Mouse (Mus musculus) frontal cortex, adult (tissue): ENCODE results near the gene Igf1r.

ENCODE experiments used
- ATAC-seq: cut with Nextera tagmentation; 2 replicates; pipeline ENCODE4 v1.9.2; 2017; ENCODE audit warnings: mild to moderate bottlenecking, moderate library complexity, mixed read lengths; ENCODE audit not compliant: low TSS enrichment

The Igf1r gene

DNA sequence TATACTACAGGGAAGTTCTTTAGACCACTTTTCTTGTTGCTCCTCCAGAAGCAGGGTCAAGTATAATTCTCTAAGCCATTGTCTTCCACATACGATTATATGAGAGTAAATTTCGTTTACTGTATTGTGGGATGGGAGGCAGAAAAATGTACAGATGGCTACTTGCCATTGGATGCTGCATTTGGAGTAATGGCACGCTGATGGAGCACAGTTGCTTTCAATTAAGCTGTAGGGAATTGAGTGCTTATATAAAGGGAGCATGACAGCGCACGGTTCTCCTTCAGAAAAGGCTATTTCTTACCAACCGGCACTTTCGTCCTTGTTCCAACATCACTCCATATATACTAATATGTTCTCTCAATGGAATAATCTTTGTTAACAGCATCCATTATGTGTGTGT, 96.4 kb downstream of the Igf1r start:
- ATAC-seq = peak; percentile 17; the same call in 1 of the 2 replicates

DNA sequence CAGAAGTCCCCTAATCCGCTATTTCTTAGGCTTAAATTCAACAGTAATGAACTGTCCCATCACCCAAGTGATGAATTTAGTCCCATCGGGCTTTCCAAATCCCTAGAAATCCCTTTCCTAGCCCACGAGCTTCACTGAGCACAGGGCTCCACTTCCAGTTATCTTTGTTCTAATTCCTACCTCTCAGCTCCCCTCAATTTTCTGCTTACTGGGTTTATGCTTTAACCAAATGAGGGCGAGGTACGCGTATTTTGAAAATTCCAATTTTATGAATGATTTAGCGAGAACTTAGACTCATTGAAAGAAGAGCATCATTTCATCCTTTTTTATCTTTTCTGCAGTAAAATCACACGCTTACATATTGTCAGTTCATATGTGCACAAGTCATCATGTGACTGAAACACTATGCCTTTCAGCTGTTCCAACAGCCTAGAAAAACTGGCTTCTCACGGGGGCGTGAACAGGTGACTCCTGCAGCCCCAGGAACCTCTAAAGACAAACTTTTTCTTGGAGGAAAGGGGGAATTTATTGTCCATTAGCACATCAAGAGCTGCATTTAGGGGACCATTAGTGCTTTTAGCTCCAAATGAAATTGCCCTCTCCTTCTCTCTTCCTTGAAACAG, 100.5 kb downstream of the Igf1r start:
- no peak for ATAC-seq

DNA sequence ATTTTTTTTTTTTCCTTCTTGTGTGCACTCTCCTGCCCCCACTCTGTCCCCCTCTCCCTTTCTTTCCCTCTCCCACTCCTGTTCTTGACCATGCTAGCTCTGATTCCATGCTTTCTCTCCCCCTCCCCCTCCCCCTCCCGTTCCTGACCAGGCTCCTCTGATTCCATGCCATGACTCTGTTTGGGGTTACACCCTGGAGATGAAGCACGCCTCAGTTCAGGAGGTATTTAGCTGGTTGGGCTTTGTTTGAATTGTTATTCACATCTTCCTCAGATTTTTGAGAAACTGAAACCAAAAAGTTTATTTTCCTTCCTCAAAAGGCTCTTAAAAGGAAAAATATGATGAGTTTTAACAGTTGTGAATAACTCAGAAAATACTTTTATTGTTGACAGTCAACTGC, 101.9 kb downstream of the Igf1r start:
- ATAC-seq = no peak

DNA sequence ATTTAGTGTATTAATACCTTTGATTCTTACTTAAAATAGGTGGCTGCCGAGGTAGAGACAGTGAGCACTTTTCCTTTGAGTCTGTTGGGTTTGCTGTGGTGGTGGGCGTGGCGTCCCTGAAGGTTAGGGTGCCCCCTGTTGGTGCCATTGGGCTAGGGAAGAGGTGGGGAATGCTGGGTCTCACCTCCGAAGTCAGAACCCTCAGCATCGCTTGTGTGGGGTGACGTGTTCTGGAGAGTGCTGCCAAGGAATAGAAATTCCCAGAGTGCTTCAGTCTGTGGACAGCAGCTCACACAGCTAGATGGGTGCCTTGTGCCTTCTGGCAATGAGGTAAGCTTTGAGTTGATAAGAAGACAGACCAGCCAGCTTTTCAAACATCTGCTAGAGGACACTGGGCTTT, 102.3 kb downstream of the Igf1r start:
- 0 out of 2 replicates have a peak, but pooled peaks have one; percentile 6 for ATAC-seq

DNA sequence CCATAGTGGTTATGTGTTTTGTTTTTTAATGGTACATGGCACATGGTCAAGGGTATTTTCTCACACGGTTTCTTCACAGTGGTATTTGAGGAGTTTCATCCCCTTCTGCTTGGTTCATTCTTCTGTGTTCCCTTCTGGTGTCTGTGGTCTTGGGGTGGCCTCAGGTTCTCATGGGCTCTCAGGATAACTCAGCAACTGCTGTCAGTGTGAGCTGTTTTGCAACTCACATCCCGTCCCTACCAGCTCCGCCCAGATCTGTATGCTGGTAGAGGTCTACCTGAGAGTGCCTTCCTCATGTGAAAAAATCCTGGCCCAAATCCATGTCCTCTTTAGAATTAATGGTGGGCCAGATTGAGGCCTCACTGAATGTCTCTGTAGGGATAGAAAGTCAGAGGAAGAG, 104.4 kb downstream of the Igf1r start:
- ATAC-seq = no peak

DNA sequence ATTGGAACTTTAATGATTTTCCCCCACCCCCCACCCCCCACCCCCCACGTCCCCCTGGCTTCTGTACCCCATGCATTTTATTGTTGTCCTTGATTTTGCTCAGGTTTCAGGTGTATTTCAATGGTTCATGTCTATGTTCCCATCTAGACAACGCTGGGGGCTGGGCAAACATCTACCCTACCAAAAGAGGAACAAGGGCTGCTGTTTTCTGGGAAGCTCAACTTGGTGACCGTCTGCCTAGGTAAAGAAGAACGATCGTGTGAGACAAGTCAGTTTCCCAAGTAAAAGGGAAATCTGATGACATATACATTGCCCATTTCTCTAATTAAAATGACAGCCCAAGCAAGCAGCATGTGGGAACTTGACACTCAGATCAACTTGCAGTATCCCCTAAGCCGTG, 107.1 kb downstream of the Igf1r start:
- no peak for ATAC-seq

DNA sequence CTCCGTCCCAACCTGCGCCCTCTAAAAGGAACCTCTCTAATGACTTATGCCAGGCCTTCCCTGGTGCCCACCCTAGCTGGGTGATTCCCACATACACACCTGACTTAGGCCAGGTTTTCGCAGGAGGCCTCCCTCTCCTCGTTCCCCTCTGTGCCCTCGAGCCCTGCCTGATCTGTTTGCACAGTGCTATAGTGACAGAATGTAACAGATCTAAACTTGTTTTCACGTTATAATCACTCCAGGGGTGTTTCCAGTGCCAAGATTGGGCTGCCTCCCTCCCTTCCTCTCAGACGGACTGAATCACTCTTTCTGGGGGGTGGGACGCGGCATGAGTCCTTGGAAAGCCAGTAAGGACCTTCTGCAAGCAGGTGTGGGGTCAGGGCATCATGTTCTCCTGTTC, 108.8 kb downstream of the Igf1r start:
- ATAC-seq = no peak

DNA sequence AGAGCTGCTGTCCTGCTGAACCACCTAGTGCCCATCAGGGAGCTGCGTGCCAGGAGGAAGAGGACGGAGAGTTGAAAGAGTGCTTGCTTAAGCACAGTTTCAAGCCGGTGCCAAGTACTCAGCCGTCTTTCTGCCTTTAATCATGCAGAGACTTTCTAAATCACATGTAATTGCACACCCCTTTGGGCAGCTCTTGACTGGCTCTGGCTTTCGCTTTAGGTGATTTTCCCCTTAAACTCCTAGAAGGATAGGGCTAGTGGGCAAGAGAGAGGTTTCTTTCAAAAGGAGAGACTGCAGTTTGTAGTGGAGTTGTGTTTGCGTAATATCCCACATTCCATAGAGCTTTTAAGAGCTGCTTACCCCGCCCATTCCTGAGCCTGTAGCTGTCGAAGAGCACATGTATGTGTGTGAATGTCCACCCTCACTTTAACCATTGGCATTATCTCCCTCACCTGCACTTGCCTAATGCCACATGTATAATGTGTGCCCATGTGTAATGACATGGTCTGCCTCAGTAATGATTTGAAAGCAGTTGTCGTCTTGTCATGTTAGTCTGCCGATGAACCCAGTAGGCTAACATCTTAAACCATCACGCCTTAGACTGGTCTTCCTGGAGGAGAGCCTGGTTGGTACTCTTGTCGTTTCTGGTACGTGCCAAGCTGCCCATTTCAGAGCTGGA, 109.7 kb downstream of the Igf1r start:
- ATAC-seq = no peak

DNA sequence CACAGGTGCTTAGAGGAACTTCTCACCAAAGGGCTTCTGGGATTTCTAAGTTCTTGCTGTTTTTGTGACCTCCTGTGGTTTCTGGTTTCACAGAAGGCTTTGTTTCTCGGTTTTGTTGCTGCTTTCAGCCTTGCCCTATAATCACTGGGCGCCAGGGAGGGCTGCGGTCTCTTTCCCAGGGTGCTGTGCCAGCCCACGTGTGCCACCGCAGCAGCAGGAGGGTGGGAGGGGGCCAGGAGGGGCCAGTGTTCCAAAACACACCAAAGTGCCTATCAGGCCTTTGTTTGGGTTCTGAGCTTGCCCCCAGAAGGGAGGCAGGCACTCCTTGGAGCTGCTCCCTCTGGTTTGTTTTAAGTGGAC, 110.2 kb downstream of the Igf1r start:
- ATAC-seq = no peak

DNA sequence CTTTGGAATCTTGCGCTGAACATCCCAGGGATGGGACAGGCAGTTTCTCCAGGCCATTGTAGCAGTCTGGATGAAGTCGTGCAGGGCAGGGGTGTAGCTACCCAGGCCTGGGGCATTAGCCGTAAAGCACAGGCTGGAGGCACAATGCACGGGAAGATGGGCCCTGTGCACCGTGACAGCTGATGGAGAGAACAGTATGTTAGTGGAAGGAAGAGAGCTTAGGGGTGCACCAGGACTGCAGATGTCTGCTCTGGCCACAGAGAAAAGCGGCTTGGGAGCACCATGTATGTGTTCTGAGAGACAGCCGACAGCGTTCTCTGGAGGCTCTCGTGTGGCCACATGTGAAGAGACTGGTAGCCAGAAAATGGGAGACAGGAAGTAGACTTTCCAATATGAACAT, 111.1 kb downstream of the Igf1r start:
- ATAC-seq = no peak

DNA sequence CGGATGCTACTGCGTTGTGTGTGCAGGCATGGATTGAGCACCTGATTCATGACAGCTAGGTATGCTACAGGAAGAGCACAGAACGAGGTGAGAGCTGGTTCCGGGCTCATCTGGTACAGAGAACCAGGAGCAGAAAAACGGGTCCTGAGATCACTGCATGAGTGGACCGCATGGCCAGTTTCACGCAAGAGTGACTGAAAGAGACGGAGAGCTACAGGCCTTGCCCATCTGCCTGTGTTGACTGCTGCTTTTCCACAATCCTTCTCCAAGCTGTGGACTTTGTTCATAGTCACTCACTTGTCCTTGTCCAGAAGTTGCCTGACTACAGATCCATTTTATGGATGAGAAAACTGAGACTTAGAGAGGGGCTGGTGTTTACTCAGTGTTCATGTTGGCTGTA, 111.5 kb downstream of the Igf1r start:
- ATAC-seq = no peak

DNA sequence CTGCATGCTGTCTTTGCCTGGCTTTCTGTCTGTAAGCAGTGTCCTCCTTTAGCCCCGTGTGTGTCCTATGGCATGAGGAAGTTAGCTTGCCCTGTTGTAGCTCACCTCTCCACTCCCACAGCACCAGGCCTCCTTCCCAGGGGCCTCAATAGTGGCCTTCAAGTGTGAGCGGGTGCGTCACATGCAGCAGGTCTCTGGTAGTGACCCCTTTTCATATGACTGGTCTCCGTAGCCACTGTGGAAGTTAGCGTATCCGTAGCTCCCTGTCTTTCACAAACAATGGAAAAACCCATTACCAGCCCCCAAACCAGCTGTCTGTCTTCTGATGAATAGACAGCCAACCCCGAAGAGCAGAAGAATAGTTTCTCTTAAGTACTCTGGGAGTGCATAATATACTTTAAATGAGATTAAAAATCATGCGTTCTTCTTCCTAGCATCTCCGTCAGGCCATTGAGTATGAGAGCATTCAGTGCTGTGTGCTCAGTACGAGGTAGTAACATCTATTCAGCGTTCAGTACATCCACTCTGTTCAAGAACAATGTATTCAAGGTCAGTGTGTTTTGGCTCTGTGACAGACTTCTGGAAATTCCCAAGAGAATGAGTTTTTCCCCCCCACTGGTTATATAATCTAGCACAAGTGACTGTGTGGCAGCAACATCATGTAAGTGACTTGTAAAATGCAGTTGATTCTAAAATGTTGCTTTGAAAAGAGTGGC, 112.2 kb downstream of the Igf1r start:
- peak; percentile 66 for ATAC-seq

DNA sequence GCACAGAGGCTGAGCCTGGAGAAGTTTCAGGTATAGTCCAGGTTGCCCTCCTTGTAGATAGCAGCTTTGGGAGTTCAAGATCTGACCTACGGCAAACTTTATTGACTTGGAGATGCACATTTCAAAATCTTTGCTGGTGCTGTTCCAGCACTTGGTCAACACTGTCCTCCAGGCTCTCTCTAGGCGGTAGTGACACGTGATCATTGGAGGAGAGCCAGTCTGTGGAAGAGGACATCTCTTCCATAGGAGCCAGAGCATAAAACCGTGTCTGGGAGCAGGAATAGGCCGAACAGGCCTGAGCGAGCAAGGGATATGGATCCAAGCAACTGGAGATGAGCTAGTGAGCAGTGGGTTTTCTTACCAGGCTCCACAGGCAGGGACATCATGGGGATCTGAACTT, 113.3 kb downstream of the Igf1r start:
- ATAC-seq = no peak

DNA sequence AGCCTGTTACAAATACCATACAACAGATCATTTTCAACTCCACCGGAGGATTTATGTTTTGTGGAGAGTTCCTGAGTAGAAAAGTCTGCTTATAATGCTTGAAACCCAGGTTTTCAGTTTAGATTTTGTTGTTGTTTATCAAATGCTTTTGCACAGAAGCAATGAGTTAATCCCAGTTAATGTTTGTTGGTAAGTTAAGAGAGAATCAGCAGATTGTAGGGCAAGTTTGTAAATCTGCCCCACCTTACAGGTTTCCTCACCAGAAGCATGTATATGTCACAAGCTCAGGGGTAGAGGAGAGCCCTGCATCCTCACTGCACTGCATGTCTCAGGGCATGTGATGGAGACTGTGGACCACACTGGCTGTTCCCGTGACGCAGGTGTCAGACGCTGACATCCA, 114.7 kb downstream of the Igf1r start:
- no peak for ATAC-seq

DNA sequence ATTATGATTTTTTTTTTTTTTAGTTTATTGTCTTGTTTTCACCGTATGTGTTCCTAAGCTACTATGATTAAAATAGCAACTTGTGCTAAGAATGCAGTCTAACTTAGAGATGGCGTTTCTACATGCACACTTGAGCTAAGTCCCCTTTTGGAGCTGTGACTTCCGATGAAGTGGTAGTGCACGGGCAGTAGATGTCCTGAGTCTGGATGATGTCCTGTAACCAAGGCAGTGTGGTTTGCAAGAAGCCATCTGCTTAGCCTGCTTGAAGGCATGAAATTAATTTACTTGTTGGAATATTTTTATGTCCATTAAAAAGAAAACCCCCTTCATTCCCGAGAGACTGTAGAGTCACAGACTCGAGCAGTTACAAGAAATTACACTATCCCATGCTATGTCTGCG, 116.7 kb downstream of the Igf1r start:
- no peak for ATAC-seq

DNA sequence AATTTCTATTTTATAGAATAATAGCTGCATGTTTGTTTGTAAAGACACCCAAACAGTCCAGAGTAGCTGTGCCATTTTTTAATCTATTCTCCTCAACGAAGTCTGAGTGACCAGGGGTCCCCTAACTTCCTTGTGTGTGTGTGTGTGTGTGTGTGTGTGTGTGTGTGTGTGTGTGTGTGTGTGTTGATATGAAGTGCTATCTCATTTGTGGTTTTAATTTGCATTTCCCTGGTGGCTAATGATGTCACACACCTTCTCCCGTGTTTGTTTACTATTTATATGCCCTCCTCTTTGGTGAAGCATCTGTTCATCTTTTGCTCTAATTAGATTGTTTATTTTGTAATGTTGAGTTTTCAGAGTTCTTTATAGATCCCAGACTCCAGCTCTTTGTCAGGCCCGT, 117.4 kb downstream of the Igf1r start:
- no peak for ATAC-seq

DNA sequence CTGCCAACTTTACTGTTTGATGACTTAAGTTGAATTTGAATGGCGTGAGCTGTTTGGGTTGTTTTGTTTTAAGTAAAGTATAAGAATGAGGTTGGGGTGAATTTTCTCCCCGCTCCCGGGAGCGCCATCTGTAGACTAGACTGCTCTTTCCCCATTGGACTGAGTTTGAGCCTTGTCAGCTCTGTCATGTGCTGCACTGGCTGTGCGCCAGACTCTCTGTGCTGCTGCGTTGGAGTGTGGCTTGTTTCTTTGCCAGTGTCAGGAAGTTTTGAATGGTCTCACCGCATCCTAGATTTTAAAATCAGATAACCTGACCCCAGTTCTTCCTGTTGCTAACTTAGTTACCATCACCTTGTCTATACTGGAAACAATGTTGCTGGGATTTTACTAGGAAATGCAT, 118.0 kb downstream of the Igf1r start:
- peak; percentile 83 for ATAC-seq

DNA sequence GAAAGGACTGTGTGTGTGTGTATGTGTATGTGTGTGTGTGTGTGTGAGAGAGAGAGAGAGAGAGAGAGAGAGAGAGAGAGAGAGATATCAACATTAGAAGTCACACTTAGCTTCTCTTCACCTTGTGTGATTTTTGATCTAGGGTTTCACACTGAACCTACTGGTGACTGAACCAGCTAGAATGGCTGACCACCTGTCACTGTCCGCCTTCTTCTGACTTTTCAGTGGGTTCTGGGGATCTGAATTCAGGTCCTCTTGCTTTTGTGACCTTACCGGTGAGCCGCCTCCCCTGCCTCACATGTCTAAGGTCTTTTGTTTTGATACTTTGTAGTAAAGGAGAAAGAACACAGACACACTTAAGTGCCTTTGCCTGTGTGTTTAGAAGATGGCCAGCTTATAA, 118.4 kb downstream of the Igf1r start:
- no peak for ATAC-seq

DNA sequence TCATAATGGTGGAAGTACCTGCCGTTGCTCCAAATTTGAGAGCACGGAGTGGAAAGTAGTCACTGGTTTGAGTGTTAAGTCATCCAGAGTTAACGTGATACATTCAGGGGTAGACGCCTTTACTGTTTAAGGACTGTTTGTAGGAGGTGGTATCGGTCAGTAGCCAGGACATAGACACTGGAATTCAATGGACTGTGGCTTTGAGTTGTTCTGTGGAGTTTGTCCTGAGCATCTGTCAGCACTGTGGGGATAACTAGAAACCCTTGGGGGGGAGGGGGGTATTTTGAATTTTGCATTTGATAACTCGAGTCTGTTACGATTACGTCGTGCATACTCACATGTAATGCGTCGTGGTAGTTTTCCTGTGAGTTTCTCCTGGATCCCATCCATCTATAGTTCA, 119.1 kb downstream of the Igf1r start:
- ATAC-seq = no peak

DNA sequence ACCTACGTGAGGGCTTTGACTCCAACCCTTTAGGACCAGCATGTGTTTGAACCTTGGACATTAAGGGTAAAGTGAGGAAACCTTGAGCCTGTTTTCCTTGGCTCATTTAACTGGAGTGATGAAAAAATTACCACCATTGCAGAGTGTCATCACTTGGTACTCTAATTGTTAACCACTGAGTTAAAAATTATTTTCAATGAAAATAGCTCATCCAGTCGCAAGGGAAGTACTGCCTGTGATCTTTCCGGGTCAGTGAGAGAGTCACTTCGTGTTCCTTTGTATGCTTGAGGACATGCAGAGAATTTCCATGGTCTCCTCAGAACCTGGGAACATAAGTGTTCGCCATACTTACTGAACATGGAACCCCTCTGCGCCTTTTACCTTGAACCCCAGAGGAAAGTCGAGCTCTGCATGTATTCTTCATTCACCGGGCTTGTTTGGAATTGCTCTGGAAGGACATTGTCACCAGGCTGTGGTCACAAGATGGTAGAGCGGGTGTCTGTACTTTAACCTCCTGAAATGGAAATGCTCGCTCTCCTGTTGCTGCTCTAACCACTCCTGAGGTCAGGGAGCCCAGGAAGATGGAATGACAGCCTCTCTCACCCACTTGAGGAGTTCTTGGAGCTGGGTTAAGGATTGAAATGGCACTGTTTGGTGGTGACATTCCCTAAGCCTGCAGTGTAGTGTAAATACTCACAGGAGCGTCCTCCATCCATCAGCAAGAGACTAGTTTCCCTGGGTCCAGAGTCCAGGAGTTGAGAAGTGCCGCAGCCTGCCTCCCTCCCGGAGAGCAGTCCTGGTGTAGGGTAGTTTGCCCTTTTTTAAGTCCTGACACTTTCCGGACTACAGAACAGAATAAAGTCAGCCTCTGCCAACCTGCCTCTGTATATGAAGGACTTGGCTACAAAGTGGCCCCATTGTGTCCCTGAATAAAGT, 120.2 kb downstream of the Igf1r start:
- ATAC-seq = no peak

DNA sequence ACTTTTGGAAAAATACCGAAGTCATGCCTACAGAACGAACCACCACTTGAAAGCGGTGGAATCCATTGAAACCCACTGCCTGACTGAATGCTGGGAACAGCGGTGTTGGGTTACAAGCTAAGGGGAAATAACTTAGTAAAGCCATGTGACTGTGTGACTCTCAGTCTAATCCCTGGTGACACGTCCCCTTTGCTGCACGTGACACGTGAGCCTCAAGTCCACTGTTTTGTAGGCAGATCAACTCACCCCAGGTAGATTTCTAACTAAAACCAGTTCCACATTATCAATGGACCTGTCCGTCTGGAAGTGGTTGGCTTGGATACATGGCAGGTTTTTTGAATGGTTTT, 120.8 kb downstream of the Igf1r start:
- ATAC-seq = no peak

DNA sequence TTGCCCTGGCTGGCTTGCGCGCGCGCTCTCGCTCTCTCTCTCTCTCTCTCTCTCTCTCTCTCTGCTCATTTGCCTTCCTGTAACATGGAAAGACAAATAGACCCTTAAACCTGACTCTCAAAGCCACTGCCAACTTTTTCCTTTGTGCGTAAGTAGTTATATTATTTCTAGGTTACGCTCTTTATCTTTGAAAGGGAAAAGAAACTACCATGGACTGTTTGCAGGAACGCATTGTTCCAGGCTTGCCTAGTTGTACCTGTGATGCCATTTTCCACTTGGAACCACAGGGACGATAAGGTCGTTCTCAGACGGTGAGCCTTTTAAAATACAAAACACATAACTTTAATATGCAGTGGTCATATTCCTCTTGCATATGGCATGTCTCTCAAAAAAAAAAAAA, 122.1 kb downstream of the Igf1r start:
- no peak for ATAC-seq
